Mouse (Mus musculus) layer of hippocampus, postnatal 14 days (tissue): Measurements from ENCODE around the gene Nme3. TPM values are rescaled to one million over a fixed set of nuclear protein-coding genes. Genes with fewer than 3 reads are reported as not detected.
"Not testable (repeated sequence)": the region's sequence is repeated elsewhere in the genome, so short reads cannot be mapped to it uniquely, and the experiment has no call there.

Experiments
- DNase-seq, 2 experiments: peaks; one replicate each; pipeline ENCODE4 v3.0.0; 2021 to 2022; ENCODE audit warnings: low spot score in 2 of 2, mixed read lengths in 1 of 2
- total RNA-seq, 2 experiments: library from RNA; stranded (reverse); gene quantifications; 2 replicates each; pipeline ENCODE4 v1.2.3; 2021

Gene Nme3
- total RNA-seq, 2 experiments from 2014 or later: 48.6 to 53.8 TPM

DNA sequence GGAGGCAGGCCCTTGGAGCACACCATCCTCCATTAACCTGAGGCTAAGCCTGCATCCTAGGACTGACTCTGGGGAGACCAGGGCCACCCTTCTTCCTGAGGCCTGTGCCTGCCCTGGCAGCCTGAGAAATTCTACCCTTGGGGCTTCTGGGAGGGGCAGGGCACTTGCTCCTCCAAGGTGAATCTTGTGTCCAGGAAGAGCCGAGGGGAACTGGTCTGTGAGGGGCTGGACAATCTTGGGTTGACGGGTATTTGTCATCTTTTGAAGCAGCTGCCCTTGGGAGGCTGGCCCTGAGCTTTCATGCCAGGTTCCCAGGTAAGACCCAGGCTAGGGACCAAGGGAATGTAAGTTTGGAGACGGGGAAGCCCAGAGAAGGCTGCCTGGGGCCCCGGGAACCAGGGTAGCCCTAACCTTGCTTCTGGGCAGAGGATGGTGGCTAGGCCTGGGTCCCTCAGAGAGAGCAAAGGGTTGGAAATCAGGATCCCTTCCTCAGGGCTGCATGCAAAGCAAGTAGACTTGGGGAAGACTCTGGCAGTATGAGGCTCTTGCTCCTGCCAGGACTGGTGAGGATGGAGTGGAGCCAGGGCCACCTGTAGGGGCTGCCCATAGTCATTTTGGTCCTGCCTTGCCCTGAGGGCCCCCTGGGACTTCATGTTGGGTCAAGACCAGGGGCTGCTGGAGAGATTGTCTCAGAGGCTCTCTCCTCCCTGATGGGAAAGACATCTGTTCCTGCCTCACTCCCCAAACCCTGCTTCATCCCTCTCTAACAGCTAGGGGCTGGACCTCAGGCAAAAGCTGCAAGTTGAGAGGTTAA lies 1.9 kb downstream of the Nme3 start:
- no peak for DNase-seq

DNA sequence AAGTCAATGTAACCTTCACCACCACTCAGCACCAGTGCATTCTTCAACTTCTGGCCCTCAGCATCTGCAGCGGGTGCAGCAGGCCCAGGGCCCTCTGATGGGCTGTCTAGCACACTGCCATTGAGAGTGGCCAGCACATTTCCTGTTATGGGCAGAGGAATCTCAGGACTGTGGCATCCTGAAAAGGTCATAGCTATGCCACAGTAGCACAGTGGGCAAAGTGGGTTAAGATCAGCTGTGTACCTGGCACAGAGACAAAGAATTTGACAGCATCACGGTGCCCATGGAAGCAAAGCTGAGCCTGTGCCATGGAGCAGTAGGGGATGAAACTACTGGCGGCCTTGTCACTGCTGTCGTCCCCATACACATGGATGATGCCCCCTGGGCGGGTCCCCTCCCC lies 2.9 kb downstream of the Nme3 start:
- DNase-seq: no peak

DNA sequence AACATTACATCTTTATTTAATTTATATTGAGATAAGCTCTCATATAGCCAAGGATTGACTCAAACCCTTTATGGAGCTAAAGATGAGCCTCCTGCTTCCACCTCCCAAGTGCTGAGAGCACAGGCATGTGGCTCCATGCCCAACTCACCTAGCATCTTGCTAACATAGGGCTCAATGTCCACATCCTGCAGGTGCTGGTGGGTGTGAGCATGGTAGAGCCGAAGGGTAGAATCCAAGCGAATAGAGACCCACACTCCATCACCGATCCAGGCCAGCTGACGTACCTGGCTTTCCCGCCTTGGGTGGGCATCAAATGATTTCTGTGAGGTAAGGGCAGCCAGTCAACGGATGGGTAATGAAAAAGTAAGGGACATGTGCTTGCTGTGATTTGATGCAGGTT lies 3.7 kb downstream of the Nme3 start:
- no peak for DNase-seq

GRCm38 (mm10) chr17:24902124-24902523 lies 5.8 kb downstream of the Nme3 start:
- DNase-seq: no peak

DNA sequence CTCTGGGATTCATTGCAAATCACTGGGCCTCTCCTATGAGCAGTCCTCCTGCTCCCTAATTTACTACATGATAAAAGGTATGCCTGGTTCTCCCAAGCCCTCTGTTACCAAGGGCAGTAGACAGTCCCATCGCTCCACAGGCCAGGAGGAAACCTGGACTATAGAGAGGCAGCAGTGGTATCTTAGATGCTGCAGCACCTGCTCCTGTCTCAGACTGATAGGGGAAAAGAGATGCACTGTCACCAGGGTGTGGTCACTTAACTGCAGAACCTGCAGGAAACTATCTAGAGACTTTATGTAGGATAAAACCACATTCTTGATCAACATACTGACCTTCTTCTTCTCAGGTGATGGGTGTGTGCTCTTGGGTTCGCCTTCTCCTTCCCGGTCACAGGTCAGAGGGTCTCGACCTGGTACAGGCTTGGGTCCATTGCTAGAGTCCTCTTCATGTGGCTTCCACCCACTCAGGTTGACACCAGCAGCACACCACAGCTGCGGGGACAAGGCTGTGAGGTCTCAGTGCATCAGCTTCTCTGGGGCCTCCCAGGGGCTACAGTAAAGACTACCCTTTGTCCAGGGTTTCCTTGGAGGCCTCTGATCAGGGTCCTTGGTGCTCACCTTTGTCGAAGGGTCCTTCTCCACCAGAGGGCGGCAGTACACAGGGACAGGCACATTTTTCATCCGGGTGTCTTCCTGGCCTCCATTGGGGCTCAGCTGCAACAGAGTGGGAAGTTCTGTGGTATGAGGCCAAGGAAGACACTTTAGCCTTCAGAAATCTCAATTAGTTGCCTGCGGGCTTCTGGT lies 6.6 kb downstream of the Nme3 start:
- no peak for DNase-seq

DNA sequence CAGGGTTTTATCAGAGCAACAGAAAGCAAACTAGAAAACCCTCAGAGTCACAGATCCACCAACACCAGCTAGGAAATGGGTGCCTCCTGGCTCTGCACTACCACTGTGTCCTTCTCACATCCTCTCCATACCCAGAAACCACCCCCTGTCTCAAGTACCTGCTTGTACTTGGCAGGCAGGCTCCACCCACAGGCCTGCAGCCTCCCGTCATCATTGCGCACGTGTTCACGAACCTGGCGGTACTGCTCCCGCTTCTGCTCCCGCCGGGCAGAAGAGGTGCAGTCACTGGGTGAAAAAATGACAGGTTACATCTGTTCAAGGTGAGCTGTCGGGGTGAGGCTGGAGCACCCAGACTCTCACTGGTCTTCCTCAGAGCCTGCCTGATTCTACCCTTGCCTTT lies 7.5 kb downstream of the Nme3 start:
- no peak for DNase-seq

GRCm38 (mm10) chr17:24907591-24907990 lies 11.3 kb downstream of the Nme3 start:
- DNase-seq: no peak

- DNase-seq: no peak
Measured at GRCm38 (mm10) chr17:24913984-24914383, 17.7 kb downstream of the Nme3 start.

DNA sequence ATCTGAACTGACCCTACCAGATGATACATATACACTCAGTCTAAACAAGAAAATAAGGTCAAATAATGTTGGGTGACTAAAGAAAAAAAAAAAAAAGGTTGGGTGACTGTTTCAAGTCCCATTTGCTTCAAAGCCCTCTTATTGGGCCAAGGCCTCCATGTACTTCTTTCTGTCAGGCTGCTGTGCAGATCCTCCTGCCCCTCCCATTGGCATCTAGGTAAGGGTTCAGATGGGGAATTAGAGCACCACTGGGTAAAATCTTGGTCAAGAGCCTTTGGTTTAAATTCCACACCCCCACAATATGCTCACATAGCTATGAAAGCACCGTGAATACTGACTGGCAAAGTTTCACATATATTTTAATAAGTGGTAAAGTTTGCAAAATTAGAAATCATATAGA lies 26.9 kb downstream of the Nme3 start:
- DNase-seq: no peak

GRCm38 (mm10) chr17:24929506-24929905 lies 33.2 kb downstream of the Nme3 start:
- DNase-seq: no peak

GRCm38 (mm10) chr17:24932431-24932830 lies 36.1 kb downstream of the Nme3 start:
- DNase-seq: no peak

- no peak for DNase-seq
Measured at GRCm38 (mm10) chr17:24933163-24933562, 36.9 kb downstream of the Nme3 start.

DNA sequence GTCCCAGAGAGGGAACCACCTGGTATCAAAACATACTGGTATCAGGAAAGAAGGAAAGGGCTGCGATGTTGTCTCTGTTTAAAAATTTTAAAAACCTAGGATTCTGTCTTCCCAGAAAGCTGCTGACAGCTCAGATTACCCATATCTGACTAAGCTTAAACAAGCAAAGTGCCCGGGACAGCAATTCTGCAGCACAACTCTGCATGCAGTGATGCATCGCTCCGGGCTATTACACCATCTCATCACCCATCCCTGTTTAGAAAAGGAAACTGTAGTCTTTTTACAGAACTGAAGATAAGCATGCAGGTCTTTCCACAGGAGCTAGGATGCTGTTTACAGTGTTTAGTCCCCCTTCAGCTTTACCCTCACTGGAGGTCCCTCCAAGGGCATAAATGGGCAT lies 38.6 kb downstream of the Nme3 start:
- no peak for DNase-seq

GRCm38 (mm10) chr17:24935666-24936065 lies 39.4 kb downstream of the Nme3 start:
- no peak for DNase-seq

- DNase-seq: peak; percentile 91 to 96
Measured at GRCm38 (mm10) chr17:24936259-24937237, 40.2 kb downstream of the Nme3 start, which contains the start of gene Mapk8ip3. TSS of gene Mapk8ip3 (minus strand) at chr17:24936977.

DNA sequence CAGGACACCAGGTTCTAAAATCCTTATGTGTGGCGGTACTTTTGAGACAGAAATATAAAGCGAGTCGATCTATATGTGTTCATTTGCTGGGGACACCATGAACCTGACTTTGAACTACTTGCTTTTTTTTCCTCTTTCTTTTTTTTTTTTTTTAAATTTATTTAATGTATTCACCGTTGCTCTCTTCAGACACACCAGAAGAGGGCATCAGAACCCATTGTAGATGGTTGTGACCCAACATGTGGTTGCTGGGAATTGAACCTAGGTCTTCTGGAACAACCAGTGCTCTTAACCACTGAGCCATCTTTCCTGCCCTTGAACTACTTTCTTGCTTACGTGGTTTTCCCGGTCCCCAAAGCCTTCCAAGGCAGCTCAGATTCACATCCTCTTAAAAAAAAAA lies 41.0 kb downstream of the Nme3 start:
- no peak for DNase-seq

GRCm38 (mm10) chr17:24942453-24942852 lies 46.2 kb downstream of the Nme3 start:
- DNase-seq: peak; percentile 12 to 37

GRCm38 (mm10) chr17:24943036-24943435 lies 46.7 kb downstream of the Nme3 start:
- peak in 1 of 2 experiments; percentile 5 for DNase-seq

- not testable (repeated sequence) for DNase-seq
Measured at GRCm38 (mm10) chr17:24943589-24943988, 47.3 kb downstream of the Nme3 start.
